In genomic region chr8:45709098-45709497, GRCm38 (mm10) we compare ENCODE assay signal across 19 mouse cellular contexts.
A peak's percentile ranks its signal among the peaks of the same experiment; 100 is the strongest.
DNase-seq lines count a peak whose midpoint lies in the region; ATAC-seq and TF ChIP-seq lines count a peak whose summit lies in the region.
"Had no signal": no experiment of that assay in that cellular context is flagged by ENCODE, and none has a peak within 500 bp of the region (broad histone marks: within the 10 kb centered on the region; RNA-seq: fewer than 3 reads in every experiment).

No protein-coding gene starts in this region.

- no peak overlapping the region for H3K4me2 ChIP-seq in forebrain, embryonic 16.5 days (ENCODE audit: low read length)

- ATAC-seq in frontal cortex, adult (ENCODE audit: low TSS enrichment): peak; percentile 67
- ATAC-seq in forebrain, embryonic 16.5 days: no peak
- ATAC-seq: activated CD4-positive, CD25-positive, alpha-beta regulatory T cell, adult 4 months; CD4-positive, CD25-positive, alpha-beta regulatory T cell, adult 4 months had no signal

- H3K27ac ChIP-seq in layer of hippocampus, adult 2 months: peak overlapping the region; percentile 33; the same call in 1 of the 2 replicates
- peak overlapping the region; percentile 57 for H3K27ac ChIP-seq in embryonic fibroblast, embryonic 13.5 days (ENCODE audit: insufficient read depth, low read length)
- no peak overlapping the region for H3K27ac ChIP-seq in forebrain, embryonic 16.5 days (ENCODE audit: low read length)

- no peak overlapping the region for H3K4me3 ChIP-seq in layer of hippocampus, adult 2 months
- no peak overlapping the region for H3K4me3 ChIP-seq in embryonic fibroblast, embryonic 13.5 days (ENCODE audit: insufficient read depth, low read length)
- no peak overlapping the region for H3K4me3 ChIP-seq in forebrain, embryonic 16.5 days (replicated peaks; ENCODE audit: low read length)

- TF ChIP-seq POLR2A in embryonic fibroblast, embryonic 13.5 days (IDR thresholded peaks at IDR 0.05; ENCODE audit: low read depth, low read length): no peak

- DNase-seq in frontal cortex, postnatal 14 days (ENCODE audit: low spot score in 2 of 2): no peak
- DNase-seq in layer of hippocampus, adult 2 months (ENCODE audit: low spot score in 2 of 2): no peak
- no peak for DNase-seq in layer of hippocampus, postnatal 14 days (ENCODE audit: low spot score in 2 of 2)
- DNase-seq in brain, adult 2 months (ENCODE audit: low read depth, low spot score): peak; percentile 49
- no peak for DNase-seq in thymus, adult 18-20 months
- DNase-seq: adrenal gland, postnatal 10 days; adrenal gland, postnatal 25 days; B cell, adult 2 months; cerebellum, adult 11 months; cerebellum, adult 11-12 months; cerebellum, adult 18-20 months had no signal

- no peaks in the 10 kb centered on the region for H3K27me3 ChIP-seq in forebrain, embryonic 16.5 days (replicated peaks; ENCODE audit: control insufficient read depth, insufficient read depth, low read length)
- H3K27me3 ChIP-seq: CH12.LX, Patski had no signal

- no peaks in the 10 kb centered on the region; the same call in 1 of the 2 replicates for H3K36me3 ChIP-seq in forebrain, embryonic 16.5 days (ENCODE audit: control insufficient read depth, insufficient read depth)
- H3K36me3 ChIP-seq: G1E had no signal

- H3K9me3 ChIP-seq in forebrain, embryonic 16.5 days (ENCODE audit: control insufficient read depth, low read length): no peaks in the 10 kb centered on the region
- H3K9me3 ChIP-seq: G1E had no signal

- no peak overlapping the region for H3K9ac ChIP-seq in forebrain, embryonic 16.5 days (replicated peaks; ENCODE audit: low read depth, low read length)

- no peak for TF ChIP-seq CTCF in layer of hippocampus, adult 2 months (conservative IDR thresholded peaks at IDR 0.05)
- no peak for TF ChIP-seq CTCF in embryonic fibroblast, embryonic 13.5 days (IDR thresholded peaks at IDR 0.05; ENCODE audit: borderline replicate concordance, insufficient read depth, low read length)

- H3K4me1 ChIP-seq in embryonic fibroblast, embryonic 13.5 days (ENCODE audit: control insufficient read depth, insufficient read depth, low read length): no peaks in the 10 kb centered on the region
- H3K4me1 ChIP-seq in forebrain, embryonic 16.5 days (replicated peaks; ENCODE audit: control insufficient read depth, insufficient read depth, low read length): peaks cover 7% of the 10 kb centered on the region

- 77% methylated on average over 4 of the region's 4 CpGs for WGBS in forebrain, embryonic 16.5 days
